Mouse (Mus musculus) T-helper 17 cell (primary cell): Measurements from ENCODE around the gene Tead4.

Source experiments
- in situ Hi-C, 2 experiments: fragments of 300-600 bp; cut with MboI, MseI; formaldehyde crosslinking; loops; 1 replicate in 1 of 2; 2 replicates in 1 of 2; pipeline ENCODE4 v1.15.1; 2025; ENCODE audit warnings: high pct_unique_total_duplicates in 2 of 2

The Tead4 gene

GRCm38 (mm10) chr6:128300134-128301001 lies at the start of gene Tead4:
TSS of gene Tead4 (minus strand) at chr6:128300823.
- in situ Hi-C loops: loop anchor here in 1 of 2 experiments (25.0 kb wide), 1 partner anchor 2012 kb away; no protein-coding TSS in a partner anchor

- in situ Hi-C loops: no loop called here
These were observed 49.1 kb upstream of the Tead4 start for GRCm38 (mm10) chr6:128349711-128350110.

- in situ Hi-C loops: no loop called here
These were observed 46.2 kb upstream of the Tead4 start for GRCm38 (mm10) chr6:128346782-128347181.

DNA sequence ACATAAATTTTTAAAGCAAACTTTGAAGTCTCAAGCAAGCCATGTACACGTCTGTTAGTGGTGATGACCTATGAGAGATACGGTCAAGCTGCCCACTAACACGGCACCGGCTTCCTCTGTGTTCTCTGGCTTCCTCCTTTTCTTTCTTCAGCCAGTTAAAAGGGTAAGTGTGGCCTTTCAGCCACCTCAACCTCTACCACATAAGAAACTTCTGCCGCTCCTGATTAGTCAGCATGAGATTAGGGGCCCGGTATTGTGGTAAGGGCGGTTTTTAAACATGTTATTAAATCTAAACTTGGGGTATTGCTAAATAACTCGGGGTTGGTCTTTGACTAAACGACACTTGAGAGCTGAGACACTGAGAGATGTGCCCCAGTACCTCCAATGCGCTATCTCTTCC lies 45.0 kb upstream of the Tead4 start:
- in situ Hi-C loops: no loop called here

- in situ Hi-C loops: no loop called here
These were observed 41.5 kb upstream of the Tead4 start for GRCm38 (mm10) chr6:128341956-128342723.

GRCm38 (mm10) chr6:128338876-128339275 lies 38.3 kb upstream of the Tead4 start:
- in situ Hi-C loops: no loop called here

DNA sequence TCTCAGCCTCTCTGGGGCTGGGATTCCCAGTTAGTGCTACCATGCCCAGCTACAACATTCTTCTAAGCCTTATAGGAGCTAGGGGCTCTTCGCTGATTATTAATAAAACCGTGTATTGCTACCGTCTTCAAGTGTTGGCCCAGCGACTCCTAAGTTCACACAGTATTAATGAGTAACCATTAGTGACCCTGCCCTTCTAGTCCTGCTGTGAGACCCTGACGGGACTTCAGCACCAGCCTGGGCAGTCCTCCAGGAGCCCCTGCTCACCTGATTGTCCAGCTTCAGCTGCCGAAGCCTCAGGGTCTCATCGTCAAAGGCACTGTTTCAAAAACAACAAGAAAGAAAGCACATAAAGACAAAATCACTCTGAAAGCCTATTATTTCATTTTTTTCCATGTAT lies 36.8 kb upstream of the Tead4 start:
- in situ Hi-C loops: no loop called here

GRCm38 (mm10) chr6:128334397-128335124 lies 33.9 kb upstream of the Tead4 start:
- in situ Hi-C loops: no loop called here

GRCm38 (mm10) chr6:128318317-128318716 lies 17.7 kb upstream of the Tead4 start:
- in situ Hi-C loops: loop anchor here in 1 of 2 experiments (25.0 kb wide), 1 partner anchor 1994 kb away; no protein-coding TSS in a partner anchor

DNA sequence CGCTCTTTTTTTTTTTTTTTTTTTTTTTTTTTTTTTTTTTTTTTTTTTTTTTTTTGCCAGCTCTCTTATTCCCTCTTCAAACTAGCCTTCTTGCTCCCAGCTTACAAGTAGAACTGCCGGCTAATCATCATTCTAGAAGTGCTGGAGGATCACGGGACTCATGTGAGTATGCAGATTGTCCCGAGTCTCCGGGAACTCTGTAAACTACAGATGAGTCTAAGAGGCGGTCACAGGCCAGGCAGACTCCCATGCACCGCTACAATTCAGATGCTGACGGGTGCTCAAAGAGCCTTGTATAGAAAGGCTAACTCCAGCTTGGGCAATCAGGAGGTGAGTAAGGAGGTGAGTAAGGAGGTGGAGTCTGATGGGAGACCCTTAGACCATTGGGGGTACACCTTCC lies 15.0 kb upstream of the Tead4 start:
- in situ Hi-C loops: loop anchor here in 1 of 2 experiments (25.0 kb wide), 1 partner anchor 1997 kb away; no protein-coding TSS in a partner anchor

DNA sequence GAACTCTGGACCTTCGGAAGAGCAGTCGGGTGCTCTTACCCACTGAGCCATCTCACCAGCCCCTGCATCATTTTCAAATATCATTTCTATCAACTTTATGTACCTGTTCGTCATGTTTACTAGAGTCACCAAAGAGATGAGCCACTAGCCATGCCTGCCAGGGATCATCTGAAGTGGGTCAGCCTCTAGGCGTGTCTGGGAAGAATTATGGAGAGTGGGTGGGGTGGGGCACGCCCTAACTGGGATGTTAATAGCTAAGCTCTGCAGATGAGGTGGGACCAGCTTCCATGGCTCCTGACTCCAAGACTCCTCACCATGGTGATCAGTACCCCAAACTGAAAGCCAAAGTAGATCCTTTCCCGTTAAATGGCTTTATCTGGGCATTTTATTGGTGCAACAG lies 14.2 kb upstream of the Tead4 start:
- in situ Hi-C loops: loop anchor here in 1 of 2 experiments (25.0 kb wide), 1 partner anchor 1998 kb away; no protein-coding TSS in a partner anchor

- in situ Hi-C loops: loop anchor here in 1 of 2 experiments (5.0 to 25.0 kb wide), 2 partner anchors 76 to 2004 kb away; no protein-coding TSS in a partner anchor
These were observed 7.7 kb upstream of the Tead4 start for GRCm38 (mm10) chr6:128308311-128308710.

DNA sequence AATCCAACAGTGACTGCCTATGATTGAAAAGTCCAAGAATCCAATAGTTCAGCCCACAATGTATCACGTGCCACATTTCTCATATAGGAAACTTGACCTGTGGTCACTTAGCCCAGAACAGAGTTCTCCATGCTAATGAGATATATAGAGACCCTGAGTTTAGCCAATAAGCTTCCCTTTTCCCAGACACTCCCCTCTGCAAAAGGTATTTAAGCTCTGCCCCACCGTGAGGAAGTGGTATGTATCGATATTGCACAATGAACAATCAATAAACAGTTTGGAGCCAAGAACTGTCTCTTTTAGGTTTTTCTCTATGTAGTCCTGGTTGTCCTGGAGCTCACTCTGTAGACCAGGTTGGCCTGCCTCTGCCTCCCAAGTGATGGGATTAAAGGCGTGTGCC lies 4.2 kb upstream of the Tead4 start:
- in situ Hi-C loops: loop anchor here in 1 of 2 experiments (5.0 to 25.0 kb wide), 2 partner anchors 72 to 2008 kb away; no protein-coding TSS in a partner anchor

DNA sequence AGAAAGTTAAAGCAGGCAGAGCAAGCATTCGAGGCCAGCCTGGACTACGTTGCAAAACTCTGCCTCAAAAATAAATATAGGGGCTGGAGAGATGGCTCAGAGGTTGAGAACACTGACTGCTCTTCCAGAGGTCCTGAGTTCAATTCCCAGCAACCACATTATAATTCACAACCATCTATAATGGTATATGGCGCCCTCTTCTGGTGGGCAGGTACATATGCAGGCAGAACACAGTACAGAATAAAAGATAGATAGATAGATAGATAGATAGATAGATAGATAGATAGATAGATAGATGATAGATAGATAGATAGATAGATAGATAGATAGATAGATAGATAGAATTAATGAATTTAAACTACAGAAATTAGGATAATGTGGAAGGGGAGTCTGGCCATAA lies 2.0 kb upstream of the Tead4 start:
- in situ Hi-C loops: loop anchor here in 1 of 2 experiments (25.0 kb wide), 1 partner anchor 2010 kb away; no protein-coding TSS in a partner anchor

DNA sequence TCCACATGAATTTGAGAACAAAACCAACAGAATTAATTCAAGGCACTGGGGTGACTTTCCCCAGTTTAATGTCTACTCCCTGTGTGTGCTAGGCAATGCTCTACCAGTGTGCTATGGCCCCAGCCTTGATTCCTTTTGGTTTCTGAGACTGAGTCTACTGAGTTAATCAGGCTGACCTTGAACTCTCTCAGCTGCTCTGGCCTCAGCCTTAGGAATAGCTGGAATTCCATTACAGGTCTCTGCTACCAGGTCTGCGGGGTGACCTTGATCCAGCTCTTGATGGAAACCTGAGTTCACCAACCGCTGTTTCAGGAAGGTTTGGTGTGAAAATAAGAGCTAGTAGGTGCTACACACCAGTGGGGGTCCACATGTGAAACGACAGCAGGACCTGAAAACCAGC lies 1.3 kb upstream of the Tead4 start:
- in situ Hi-C loops: loop anchor here in 1 of 2 experiments (25.0 kb wide), 1 partner anchor 2010 kb away; no protein-coding TSS in a partner anchor

GRCm38 (mm10) chr6:128301458-128301857 lies 835 bp upstream of the Tead4 start:
- in situ Hi-C loops: loop anchor here in 1 of 2 experiments (25.0 kb wide), 1 partner anchor 2011 kb away; no protein-coding TSS in a partner anchor

DNA sequence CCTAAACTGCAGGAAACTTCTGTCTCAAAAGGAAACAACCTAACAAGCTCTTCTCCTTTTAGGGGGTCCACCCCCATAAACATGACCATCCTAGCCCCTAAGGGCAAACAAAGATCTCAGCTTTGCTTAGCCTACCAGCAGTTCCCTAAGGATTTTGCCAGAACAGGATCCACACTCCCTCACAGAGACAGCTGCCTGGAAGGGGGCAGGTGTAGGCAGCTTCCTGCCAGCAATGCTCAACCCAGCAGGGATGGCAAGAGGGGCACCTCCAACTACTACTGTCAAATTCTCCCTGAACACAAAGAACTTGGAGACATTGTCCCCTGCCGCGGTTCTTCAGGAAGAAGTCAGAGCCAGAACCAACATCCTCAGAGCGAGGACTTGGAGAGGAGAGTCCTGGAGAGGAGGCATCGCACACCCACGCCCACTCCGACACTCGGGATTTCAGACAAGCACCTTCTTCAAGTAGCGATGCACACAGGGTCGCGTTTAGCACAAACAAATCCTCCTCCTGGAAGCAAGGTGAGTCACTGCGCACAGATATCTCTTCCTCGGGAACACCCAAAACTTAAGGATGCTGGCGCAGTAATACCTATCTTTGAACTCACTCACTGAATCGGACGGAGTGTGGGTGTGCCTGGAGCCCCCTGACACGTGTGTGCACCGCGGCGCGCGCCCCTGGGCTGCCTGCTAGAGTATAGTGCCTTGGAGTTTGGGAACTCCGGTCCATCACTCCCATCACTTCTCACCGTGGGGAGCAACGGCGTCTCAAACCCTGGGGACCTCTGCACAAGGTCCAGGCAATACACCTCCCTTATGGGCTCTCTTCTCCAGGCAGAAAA lies 1.1 kb downstream of the Tead4 start:
- in situ Hi-C loops: loop anchor here (5.0 to 25.0 kb wide), 2 partner anchors 77 to 2013 kb away; no protein-coding TSS in a partner anchor

DNA sequence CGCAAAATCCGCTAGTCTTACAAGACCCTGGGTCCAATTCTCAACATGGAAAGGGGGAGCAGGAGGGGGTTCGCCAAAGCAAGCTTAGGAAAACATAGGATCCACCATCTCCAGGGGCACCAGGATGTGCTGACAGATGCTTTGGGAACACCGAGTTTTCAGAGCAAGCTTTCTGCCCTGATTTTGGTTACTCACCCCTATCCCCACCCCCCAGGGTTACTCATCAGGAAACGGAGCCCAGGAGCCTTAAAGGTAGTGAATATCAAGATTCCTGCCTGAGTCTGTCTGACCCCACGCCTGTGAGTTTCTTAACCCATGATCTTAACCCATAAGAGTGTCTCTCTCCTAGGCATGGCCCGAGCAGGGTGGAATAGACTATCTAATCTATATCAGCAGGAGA lies 2.4 kb downstream of the Tead4 start:
- in situ Hi-C loops: loop anchor here in 1 of 2 experiments (5.0 kb wide), 1 partner anchor 76 kb away; no protein-coding TSS in a partner anchor

DNA sequence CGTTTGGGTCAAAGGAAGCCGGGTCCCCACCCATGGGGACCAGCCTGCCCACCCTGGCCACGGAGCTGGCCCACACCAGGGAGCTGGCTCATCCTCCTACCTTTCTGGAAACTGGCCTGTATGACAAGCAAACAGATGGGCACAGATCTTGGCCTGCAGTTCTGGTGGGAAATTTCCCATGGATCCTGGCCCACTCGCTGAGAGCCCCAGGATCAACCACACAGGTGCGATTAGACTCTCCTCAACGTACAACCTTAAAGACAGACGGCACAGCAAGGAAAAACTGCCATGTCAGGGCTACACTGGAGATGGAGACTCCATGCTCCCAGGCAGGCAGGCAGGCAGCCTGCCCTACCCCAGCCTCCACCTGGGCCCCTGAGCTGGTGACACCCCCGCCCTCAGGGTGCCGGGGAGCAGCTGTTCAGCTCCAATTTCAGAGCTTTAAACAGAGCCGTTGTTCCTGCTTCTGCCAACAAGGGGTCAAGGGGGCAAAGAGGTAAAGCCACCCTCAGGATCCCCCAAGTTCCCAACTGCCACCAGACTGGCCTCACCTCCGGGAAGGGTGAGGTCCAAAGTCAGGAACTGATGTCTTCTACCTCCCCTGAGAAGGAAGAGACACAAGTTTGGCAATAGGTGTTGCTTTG lies 3.8 kb downstream of the Tead4 start:
- in situ Hi-C loops: loop anchor here in 1 of 2 experiments (5.0 kb wide), 1 partner anchor 75 kb away; no protein-coding TSS in a partner anchor
